Mouse (Mus musculus): ENCODE data around the gene Vmn2r19. TPM values are rescaled to one million over a fixed set of nuclear protein-coding genes. Genes with fewer than 3 reads are reported as not detected.
"Not testable (repeated sequence)": the region's sequence is repeated elsewhere in the genome, so short reads cannot be mapped to it uniquely, and the experiment has no call there.

Vmn2r19 gene
- not detected in 2 replicates for polyA plus RNA-seq (2012; rRNA removed)

GRCm38 (mm10) chr6:123308033-123308432 is at the start of gene Vmn2r19:
Gene Vmn2r19 (plus strand): TSS chr6:123308333.
- 87% methylated on average over 2 of the region's 2 CpGs for WGBS
- no peak for DNase-seq (ENCODE audit: low read depth, low spot score)

GRCm38 (mm10) chr6:123258946-123259345 is 49.2 kb upstream of the Vmn2r19 start:
- WGBS, result 53% methylated on average over 3 of the region's 3 CpGs
- no peak for DNase-seq (ENCODE audit: low read depth, low spot score)

- 71% methylated on average over 4 of the region's 4 CpGs for WGBS
- no peak for DNase-seq (ENCODE audit: low read depth, low spot score)
Measured at GRCm38 (mm10) chr6:123259889-123260603, 48.1 kb upstream of the Vmn2r19 start.

GRCm38 (mm10) chr6:123260868-123261267 is 47.3 kb upstream of the Vmn2r19 start:
- WGBS, result 89% methylated on average over 1 of the region's 1 CpGs

GRCm38 (mm10) chr6:123261555-123262161 is 46.5 kb upstream of the Vmn2r19 start, which contains the start of gene Clec4d:
Gene Clec4d (plus strand): TSS chr6:123262111.
- WGBS, result 51% methylated on average over 4 of the region's 4 CpGs
- DNase-seq (ENCODE audit: low read depth, low spot score), result no peak

More at GRCm38 (mm10) chr6:123260868-123261267, 47.3 kb upstream of the Vmn2r19 start:
- no peak for DNase-seq (ENCODE audit: low read depth, low spot score)

GRCm38 (mm10) chr6:123264194-123264593 is 43.9 kb upstream of the Vmn2r19 start:
- no peak for DNase-seq (ENCODE audit: low read depth, low spot score)
- 90% methylated on average over 3 of the region's 3 CpGs for WGBS

- 88% methylated on average over 4 of the region's 4 CpGs for WGBS
Measured at GRCm38 (mm10) chr6:123265809-123266208, 42.3 kb upstream of the Vmn2r19 start.

GRCm38 (mm10) chr6:123266945-123267344 is 41.2 kb upstream of the Vmn2r19 start:
- 64% methylated on average over 5 of the region's 5 CpGs for WGBS
- DNase-seq (ENCODE audit: low read depth, low spot score), result no peak

More at GRCm38 (mm10) chr6:123265809-123266208, 42.3 kb upstream of the Vmn2r19 start:
- no peak for DNase-seq (ENCODE audit: low read depth, low spot score)

GRCm38 (mm10) chr6:123279443-123279842 is 28.7 kb upstream of the Vmn2r19 start:
- 85% methylated on average over 2 of the region's 2 CpGs for WGBS
- DNase-seq (ENCODE audit: low read depth, low spot score), result no peak

- DNase-seq (ENCODE audit: low read depth, low spot score), result no peak
- 71% methylated on average over 2 of the region's 2 CpGs for WGBS
Measured at GRCm38 (mm10) chr6:123286311-123286710, 21.8 kb upstream of the Vmn2r19 start.

- 66% methylated on average over 10 of the region's 10 CpGs for WGBS
- DNase-seq (ENCODE audit: low read depth, low spot score), result no peak
Measured at GRCm38 (mm10) chr6:123288931-123289330, 19.2 kb upstream of the Vmn2r19 start.

- no peak for DNase-seq (ENCODE audit: low read depth, low spot score)
- 55% methylated on average over 4 of the region's 4 CpGs for WGBS
Measured at GRCm38 (mm10) chr6:123289753-123290152, 18.4 kb upstream of the Vmn2r19 start, which contains the start of gene Clec4e. Gene Clec4e (minus strand): TSS chr6:123289870.

- DNase-seq (ENCODE audit: low read depth, low spot score), result no peak
- WGBS, result 93% methylated on average over 1 of the region's 1 CpGs
Measured at GRCm38 (mm10) chr6:123292751-123293400, 15.3 kb upstream of the Vmn2r19 start.

GRCm38 (mm10) chr6:123293509-123293908 is 14.6 kb upstream of the Vmn2r19 start:
- not testable (repeated sequence) for DNase-seq (ENCODE audit: low read depth, low spot score)
- 82% methylated on average over 11 of the region's 11 CpGs for WGBS

GRCm38 (mm10) chr6:123296687-123297086 is 11.4 kb upstream of the Vmn2r19 start:
- 43% methylated on average over 1 of the region's 1 CpGs for WGBS
- no peak for DNase-seq (ENCODE audit: low read depth, low spot score)

- 84% methylated on average over 7 of the region's 7 CpGs for WGBS
- DNase-seq (ENCODE audit: low read depth, low spot score), result not testable (repeated sequence)
Measured at GRCm38 (mm10) chr6:123306315-123306714, 1.8 kb upstream of the Vmn2r19 start.

- WGBS, result 45% methylated on average over 2 of the region's 2 CpGs
- DNase-seq (ENCODE audit: low read depth, low spot score), result no peak
Measured at GRCm38 (mm10) chr6:123332503-123332902, 24.4 kb downstream of the Vmn2r19 start.

GRCm38 (mm10) chr6:123340093-123340492 is 32.0 kb downstream of the Vmn2r19 start:
- DNase-seq (ENCODE audit: low read depth, low spot score), result no peak

GRCm38 (mm10) chr6:123346141-123346540 is 38.0 kb downstream of the Vmn2r19 start:
- 82% methylated on average over 1 of the region's 1 CpGs for WGBS
- no peak for DNase-seq (ENCODE audit: low read depth, low spot score)

All from large intestine, adult 2 months (tissue).